Mouse (Mus musculus) midbrain, embryonic 12.5 days (tissue): ENCODE measurements at regions not wholly inside any gene's neighbourhood (a gene's known extent, or its start where the extent isn't known, plus 50 kb on each side); places are given as distances from the start of the nearest gene placed in this dataset.

Experiments
- ATAC-seq: fragments of 200-750 bp; cut with Nextera tagmentation; 2 replicates; pipeline ENCODE4 v1.8.0; 2017; ENCODE audit warnings: low read depth, moderate TSS enrichment, moderate library complexity; ENCODE audit not compliant: low FRiP score
- H3K27ac ChIP-seq: fragments of 300-500 bp; sonication (generic); replicated peaks from 2 replicates; pipeline ENCODE4 v1.5.1; 2016; ENCODE audit warnings: mild to moderate bottlenecking
- H3K27me3 ChIP-seq: fragments of 300-500 bp; sonication (generic); 2 replicates; pipeline ENCODE4 v1.6.1; 2016; ENCODE audit warnings: mild to moderate bottlenecking
- H3K36me3 ChIP-seq: fragments of 300-500 bp; sonication (generic); 2 replicates; pipeline ENCODE4 v1.6.1; 2016
- H3K4me1 ChIP-seq: fragments of 300-500 bp; sonication (generic); 2 replicates; pipeline ENCODE4 v1.6.1; 2016
- H3K4me2 ChIP-seq: fragments of 300-500 bp; sonication (generic); replicated peaks from 2 replicates; pipeline ENCODE4 v1.6.1; 2016; ENCODE audit warnings: mild to moderate bottlenecking, moderate library complexity
- H3K4me3 ChIP-seq: fragments of 300-500 bp; sonication (generic); 2 replicates; pipeline ENCODE4 v1.5.1; 2016; ENCODE audit warnings: mild to moderate bottlenecking
- H3K9ac ChIP-seq: fragments of 300-500 bp; sonication (generic); replicated peaks from 2 replicates; pipeline ENCODE4 v1.6.1; 2016; ENCODE audit warnings: mild to moderate bottlenecking, moderate library complexity
- H3K9me3 ChIP-seq: fragments of 300-500 bp; sonication (generic); 2 replicates; pipeline ENCODE4 v1.6.1; 2016; ENCODE audit warnings: mild to moderate bottlenecking
- whole genome bisulfite sequencing: fragments of 180-500 bp; shearing (Covaris S2); methylation state at CpG from one replicate; pipeline ENCODE4 v1.1.7; 2016; 5-methylcytosine and 5-hydroxymethylcytosine counted together

DNA sequence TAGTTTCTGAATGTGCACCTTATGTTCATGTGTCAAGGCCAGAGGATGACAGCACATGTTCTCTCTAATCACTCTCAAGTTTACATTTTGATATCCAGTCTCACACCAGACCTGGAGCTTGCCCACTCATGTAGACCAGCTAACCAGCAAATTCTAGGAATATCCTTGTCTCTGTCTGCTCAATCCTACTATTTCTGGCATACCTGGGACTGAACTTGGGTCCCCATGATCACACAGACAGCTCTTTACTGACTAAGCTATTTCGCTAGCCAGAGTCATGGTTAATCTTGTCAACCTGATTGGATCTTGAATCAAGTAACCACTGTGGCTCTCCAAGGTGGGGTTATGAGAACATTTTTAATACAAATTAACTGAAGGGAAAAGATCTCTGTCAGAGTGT, 625.9 kb upstream of the Klf6 start:
- Histone ChIP-seq H3K9me3 (no peaks in the 10 kb centered on the region), H3K4me1 (no peaks in the 10 kb centered on the region), H3K4me2 (no peak overlapping the region), H3K4me3 (no peak overlapping the region), H3K9ac (no peak overlapping the region), H3K27me3 (no peaks in the 10 kb centered on the region), H3K36me3 (no peaks in the 10 kb centered on the region), H3K27ac (no peak overlapping the region)
- WGBS: 95% methylated on average over 1 of the region's 1 CpGs
- ATAC-seq: no peak

DNA sequence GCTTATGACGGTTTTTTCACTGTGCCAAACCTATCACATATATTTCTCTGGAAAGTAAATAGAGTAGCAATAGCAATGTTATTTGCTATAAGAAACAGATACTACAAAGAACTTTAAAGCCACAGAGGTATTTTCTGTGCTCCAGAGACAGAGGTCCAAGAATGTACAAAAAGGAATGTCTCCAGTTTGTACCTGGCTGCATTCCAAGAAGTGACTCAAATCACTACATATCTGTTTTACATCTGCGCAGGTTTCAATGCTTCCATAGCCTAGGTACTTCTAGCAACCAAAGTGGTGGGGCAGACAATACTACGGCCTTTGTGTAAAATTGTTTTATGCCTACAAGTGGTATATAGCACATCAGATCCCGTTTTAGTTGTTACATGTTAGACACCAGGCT, 620.7 kb upstream of the Klf6 start:
- Histone ChIP-seq H3K4me1 (no peaks in the 10 kb centered on the region), H3K9ac (no peak overlapping the region), H3K27me3 (no peaks in the 10 kb centered on the region), H3K4me2 (no peak overlapping the region), H3K36me3 (no peaks in the 10 kb centered on the region), H3K27ac (no peak overlapping the region), H3K4me3 (no peak overlapping the region), H3K9me3 (no peaks in the 10 kb centered on the region)
- 87% methylated on average over 4 of the region's 4 CpGs for WGBS
- ATAC-seq: no peak

DNA sequence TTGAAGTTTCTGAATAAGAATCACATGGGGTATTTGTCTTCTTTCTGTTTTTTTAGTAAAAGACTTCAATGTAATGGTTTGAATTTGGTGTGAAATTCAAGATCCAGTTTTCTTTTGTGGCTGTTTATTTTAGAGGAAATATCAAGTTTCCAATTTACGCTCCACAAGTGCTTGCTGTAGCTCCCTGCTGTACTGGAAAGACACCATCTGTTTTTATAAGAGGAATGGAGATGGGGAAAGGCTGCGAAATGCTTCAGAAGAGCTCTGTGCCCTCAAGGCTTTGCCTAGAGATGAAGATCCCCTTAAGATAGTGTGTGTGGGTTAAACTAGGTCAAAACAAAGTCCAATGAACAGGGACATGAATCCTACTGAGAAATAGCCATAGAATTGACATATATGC, 618.5 kb upstream of the Klf6 start:
- 77% methylated on average over 2 of the region's 2 CpGs for WGBS
- no peak for ATAC-seq
- Histone ChIP-seq H3K9me3 (no peaks in the 10 kb centered on the region), H3K36me3 (no peaks in the 10 kb centered on the region), H3K4me2 (no peak overlapping the region), H3K4me1 (no peaks in the 10 kb centered on the region), H3K4me3 (no peak overlapping the region), H3K27me3 (no peaks in the 10 kb centered on the region), H3K9ac (no peak overlapping the region), H3K27ac (no peak overlapping the region)

DNA sequence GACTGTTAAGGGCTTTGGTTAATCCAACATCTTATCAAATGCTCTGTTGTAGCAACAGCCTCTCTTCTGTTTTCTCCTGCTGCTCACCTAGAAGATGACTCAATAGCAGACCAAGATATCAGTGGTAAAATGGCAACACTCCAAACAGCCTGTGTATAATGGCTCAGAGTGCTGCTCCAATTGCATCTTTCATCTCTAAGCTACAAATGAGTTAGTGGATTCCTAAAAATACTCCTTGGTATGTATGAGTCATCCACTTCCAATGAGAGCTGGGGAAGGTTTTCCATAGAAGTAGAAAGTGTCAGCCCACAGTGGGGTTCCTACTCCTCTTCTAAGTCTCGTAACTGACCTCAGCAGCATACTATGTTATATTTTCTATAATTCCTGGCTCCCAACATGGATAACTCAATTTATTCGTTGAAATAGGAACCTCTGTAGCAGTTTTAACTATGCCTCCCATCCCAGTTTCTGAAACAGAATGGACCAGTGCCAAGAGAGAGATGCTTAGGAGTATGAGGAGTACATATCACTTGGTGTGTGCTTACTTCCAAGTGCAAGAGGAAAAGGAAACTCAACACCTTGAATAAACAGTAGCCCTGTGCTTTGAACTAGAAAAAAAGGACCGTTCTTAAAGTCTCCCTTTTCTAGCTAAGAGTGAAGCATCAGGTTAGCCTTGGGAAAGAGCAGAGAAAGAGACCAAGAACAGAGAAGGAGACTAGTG, 612.5 kb upstream of the Klf6 start:
- Histone ChIP-seq H3K4me3 (no peak overlapping the region), H3K9ac (no peak overlapping the region), H3K27me3 (no peaks in the 10 kb centered on the region), H3K9me3 (no peaks in the 10 kb centered on the region), H3K4me1 (no peaks in the 10 kb centered on the region), H3K36me3 (no peaks in the 10 kb centered on the region), H3K4me2 (no peak overlapping the region), H3K27ac (no peak overlapping the region)
- ATAC-seq: no peak
- 47% methylated on average over 3 of the region's 3 CpGs for WGBS

DNA sequence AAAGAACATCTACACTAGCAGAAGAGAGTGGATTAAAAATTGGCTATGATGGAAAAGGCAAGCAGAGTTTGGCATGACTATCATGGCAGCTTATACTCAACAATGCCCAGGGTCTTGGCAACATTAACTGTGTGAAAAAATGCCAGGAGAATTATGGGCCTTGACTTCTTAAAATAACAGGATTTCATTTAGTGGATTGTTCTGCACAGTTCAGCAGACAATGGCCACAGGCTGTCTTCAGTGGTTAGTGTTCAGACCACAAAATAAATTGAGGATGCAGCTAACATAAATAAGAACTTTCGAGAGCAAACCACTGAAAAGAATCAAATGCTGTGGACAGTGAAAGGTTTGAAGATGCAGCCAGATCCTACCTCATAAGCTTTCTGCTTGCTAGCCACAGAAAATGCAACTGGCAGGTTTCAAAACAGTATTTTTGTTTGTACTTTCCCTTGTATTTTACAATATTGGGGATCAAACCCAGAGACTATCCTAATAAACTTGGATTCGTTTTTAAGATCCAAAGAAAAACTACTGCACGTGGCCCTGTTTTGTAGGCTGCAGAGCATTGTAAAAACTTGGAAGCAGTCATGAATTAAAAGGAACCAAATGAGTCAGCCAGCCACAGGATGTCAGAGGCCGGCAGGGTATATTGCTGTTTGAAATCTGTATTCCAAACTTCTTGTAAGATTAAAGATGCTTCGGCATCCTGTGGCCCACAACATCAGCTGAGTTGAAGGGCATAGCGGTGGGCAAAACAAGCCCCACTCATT, 603.2 kb upstream of the Klf6 start:
- no peak overlapping the region for H3K4me2 ChIP-seq
- 89% methylated on average over 6 of the region's 6 CpGs for WGBS

DNA sequence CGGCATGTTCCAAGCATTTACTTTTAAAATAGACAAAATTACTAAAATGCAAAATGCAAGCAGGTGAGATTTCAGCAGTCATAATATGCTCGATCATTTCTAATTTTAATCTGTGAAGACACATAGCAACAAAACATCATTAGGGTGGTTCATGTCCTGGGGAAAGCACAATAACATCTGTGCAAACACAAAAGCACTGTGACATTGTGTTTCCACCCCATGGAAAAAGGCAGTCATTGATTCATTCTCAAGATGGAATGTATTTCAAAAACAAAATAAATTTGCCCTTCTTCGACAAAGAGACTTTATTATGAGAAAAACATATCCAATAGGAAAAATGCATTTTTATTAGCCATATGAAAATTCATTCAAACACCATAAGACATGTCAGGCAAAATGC, 601.5 kb upstream of the Klf6 start:
- H3K4me2 ChIP-seq: no peak overlapping the region
- ATAC-seq: no peak

More for the DNA sequence above, 603.2 kb upstream of the Klf6 start:
- H3K9ac ChIP-seq: no peak overlapping the region
- no peak for ATAC-seq
- no peak overlapping the region for H3K4me3 ChIP-seq
- H3K36me3 ChIP-seq: no peaks in the 10 kb centered on the region
- no peak overlapping the region for H3K27ac ChIP-seq
- no peaks in the 10 kb centered on the region for H3K4me1 ChIP-seq
- no peaks in the 10 kb centered on the region for H3K9me3 ChIP-seq
- no peaks in the 10 kb centered on the region for H3K27me3 ChIP-seq

DNA sequence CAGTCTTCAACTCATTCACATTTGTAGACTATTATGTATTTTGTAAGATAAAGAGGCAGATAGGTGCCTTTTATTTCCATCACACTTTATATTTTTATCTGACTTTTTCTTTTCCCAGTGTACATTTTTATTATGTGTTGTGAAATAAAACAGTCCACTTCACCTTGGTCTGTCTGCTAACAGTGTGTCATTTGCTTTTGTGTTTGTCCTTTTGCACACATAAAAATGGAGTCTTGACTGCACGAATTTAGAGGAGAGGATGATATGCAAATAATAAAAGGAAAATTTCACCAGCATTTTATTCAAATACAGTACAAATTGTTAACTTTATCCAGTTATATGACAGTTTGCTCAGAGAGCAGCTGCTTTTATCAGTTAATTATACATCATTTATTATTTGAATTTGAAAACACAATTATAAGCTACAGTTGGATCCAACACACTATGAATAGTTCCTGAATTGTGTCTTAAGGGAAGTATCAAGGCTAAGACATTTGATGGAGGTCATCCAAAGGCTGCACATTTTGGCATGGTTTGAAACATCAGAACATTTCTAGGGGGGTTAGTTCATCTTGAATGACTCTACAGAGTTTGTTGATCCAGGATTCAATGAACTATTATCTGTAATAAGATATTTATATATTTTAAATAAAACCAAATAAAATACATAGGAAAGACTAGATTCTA, 588.6 kb upstream of the Klf6 start:
- Histone ChIP-seq H3K36me3 (no peaks in the 10 kb centered on the region), H3K27me3 (no peaks in the 10 kb centered on the region), H3K9ac (no peak overlapping the region), H3K4me1 (no peaks in the 10 kb centered on the region), H3K4me3 (no peak overlapping the region), H3K27ac (no peak overlapping the region), H3K4me2 (no peak overlapping the region), H3K9me3 (no peaks in the 10 kb centered on the region)
- ATAC-seq: no peak
- 61% methylated on average over 1 of the region's 1 CpGs for WGBS

More for the DNA sequence above, 601.5 kb upstream of the Klf6 start:
- H3K4me1 ChIP-seq: no peaks in the 10 kb centered on the region
- no peak overlapping the region for H3K4me3 ChIP-seq
- no peak overlapping the region for H3K27ac ChIP-seq
- WGBS: 88% methylated on average over 3 of the region's 3 CpGs
- no peaks in the 10 kb centered on the region for H3K36me3 ChIP-seq
- no peaks in the 10 kb centered on the region for H3K27me3 ChIP-seq
- no peaks in the 10 kb centered on the region for H3K9me3 ChIP-seq
- H3K9ac ChIP-seq: no peak overlapping the region

DNA sequence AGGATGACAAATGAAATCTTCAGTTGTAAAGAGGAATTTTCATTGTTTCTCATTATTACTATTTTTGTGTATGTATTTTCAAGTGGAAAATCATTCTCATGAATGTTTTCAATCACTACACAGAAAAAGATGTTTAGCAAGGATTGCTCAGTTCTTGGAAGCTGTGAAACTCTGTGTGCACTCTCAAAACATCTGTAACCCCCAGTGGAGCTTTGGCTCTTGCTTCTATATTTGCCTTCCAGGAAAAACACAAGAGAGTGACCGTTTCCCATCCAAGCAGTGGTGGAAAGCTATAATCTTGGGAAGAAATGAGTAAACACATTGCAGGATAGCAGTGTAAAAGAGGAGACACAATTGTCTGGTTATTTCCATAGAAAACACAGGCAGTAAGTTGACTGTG, 584.7 kb upstream of the Klf6 start:
- no peak overlapping the region for H3K4me2 ChIP-seq
- H3K9ac ChIP-seq: no peak overlapping the region
- 64% methylated on average over 1 of the region's 1 CpGs for WGBS

DNA sequence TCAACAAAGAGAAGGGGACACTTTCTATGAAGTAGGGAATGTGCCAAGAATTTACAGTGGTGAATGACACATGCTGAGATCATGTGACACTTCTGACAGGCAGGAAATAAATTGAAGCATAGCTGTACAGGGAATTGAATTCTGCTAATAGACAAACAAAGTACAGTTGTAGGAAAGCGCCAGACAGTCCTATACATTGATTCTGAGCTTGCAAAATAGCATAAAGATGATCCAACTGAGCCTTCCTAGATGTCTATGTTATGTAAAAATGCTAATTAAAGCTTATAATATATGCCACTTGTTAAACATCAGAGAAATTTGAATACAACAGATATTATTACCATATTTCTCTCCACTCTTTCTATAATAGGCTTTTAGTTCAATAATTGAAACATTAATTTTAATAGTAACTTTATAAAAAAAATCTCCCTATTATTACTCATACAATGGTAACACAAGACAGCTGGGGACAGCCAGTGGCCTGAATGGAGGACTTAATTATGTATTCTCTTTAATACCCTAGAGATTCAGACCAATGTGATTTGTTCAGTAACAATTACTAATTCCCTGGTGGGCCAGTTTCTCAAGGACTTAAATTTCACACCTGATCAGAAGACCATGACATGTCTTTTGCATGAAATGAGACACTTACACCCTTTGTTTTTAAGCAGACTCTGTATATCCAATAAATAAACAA, 571.4 kb upstream of the Klf6 start:
- Histone ChIP-seq H3K36me3 (no peaks in the 10 kb centered on the region), H3K4me3 (no peak overlapping the region), H3K9me3 (no peaks in the 10 kb centered on the region), H3K27me3 (no peaks in the 10 kb centered on the region), H3K27ac (no peak overlapping the region), H3K9ac (no peak overlapping the region), H3K4me1 (no peaks in the 10 kb centered on the region), H3K4me2 (no peak overlapping the region)
- ATAC-seq: peak; percentile 70
- WGBS: 83% methylated on average over 1 of the region's 1 CpGs

More for the DNA sequence above, 584.7 kb upstream of the Klf6 start:
- H3K36me3 ChIP-seq: no peaks in the 10 kb centered on the region
- H3K27ac ChIP-seq: no peak overlapping the region
- H3K4me3 ChIP-seq: no peak overlapping the region
- no peaks in the 10 kb centered on the region for H3K27me3 ChIP-seq
- no peaks in the 10 kb centered on the region for H3K9me3 ChIP-seq
- no peak for ATAC-seq
- no peaks in the 10 kb centered on the region for H3K4me1 ChIP-seq

DNA sequence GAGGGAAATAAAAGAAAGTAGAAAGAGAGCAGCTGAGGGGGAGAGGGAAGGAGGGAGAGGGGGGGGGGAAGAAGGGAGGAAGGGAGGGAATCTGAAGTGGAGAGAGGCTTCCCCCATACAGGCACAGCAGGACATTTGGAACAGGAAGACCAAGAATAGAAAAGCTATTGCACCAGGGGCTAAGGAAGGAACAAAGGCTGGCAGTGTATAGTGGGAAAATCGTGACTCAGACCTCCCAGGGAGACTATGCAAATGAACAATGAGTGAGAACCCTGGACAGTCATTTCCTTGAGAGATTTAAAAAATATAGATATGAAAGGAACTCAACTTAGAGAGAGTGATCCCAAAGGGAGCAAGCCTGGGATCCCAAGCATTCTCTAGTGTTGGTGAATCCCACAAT, 559.1 kb upstream of the Klf6 start:
- WGBS: 4% methylated on average over 1 of the region's 1 CpGs
- Histone ChIP-seq H3K4me3 (no peak overlapping the region), H3K4me1 (no peaks in the 10 kb centered on the region), H3K9ac (no peak overlapping the region), H3K27ac (no peak overlapping the region), H3K36me3 (no peaks in the 10 kb centered on the region), H3K9me3 (no peaks in the 10 kb centered on the region), H3K4me2 (no peak overlapping the region), H3K27me3 (no peaks in the 10 kb centered on the region)
- ATAC-seq: peak; percentile 69

DNA sequence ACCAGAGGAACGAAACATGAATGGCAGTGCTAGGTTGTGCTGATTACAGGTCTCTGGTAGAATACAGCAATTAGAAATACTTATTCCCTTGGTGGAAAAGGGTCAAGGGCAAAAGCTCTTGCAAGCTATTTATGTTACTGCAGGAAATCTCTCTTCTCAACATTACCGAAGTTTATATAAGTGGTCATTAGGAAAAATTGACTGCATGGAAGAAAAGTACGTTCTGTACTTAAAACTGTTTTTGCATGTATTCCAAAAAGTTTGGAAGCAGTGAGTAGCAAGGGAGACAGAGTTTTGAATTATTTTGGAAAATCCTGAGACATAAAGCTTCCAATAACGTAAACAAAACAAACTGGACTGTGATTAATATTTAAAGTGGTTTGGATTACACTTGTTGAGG, 554.6 kb upstream of the Klf6 start:
- no peaks in the 10 kb centered on the region for H3K27me3 ChIP-seq
- no peaks in the 10 kb centered on the region for H3K36me3 ChIP-seq
- WGBS: 86% methylated on average over 4 of the region's 4 CpGs
- H3K9me3 ChIP-seq: no peaks in the 10 kb centered on the region
- no peak for ATAC-seq
- H3K27ac ChIP-seq: no peak overlapping the region
- H3K4me3 ChIP-seq: no peak overlapping the region
- H3K9ac ChIP-seq: no peak overlapping the region
- no peak overlapping the region for H3K4me2 ChIP-seq
- no peaks in the 10 kb centered on the region for H3K4me1 ChIP-seq

DNA sequence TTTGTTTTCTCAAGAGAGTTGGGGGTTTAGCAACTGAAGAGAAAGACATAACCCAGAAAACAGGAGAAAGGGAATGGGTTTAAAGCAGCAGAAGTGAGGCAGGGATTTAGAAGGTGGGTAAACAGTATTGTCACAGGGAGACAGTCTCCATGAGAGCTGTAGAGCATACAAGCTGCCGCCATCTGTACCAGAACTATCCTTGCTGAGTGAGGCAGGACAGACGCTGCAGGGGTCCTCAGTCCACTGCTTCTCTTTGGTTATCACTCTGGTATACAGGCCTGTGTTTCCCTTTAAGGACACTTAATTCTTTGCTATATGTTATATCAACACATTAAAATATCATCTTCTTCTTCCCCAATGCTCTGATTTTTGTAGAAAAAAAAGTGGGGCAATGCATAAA, 548.0 kb upstream of the Klf6 start:
- no peaks in the 10 kb centered on the region for H3K4me1 ChIP-seq
- 51% methylated on average over 2 of the region's 2 CpGs for WGBS
- no peaks in the 10 kb centered on the region for H3K36me3 ChIP-seq
- no peak overlapping the region for H3K9ac ChIP-seq
- H3K4me2 ChIP-seq: no peak overlapping the region
- H3K9me3 ChIP-seq: no peaks in the 10 kb centered on the region
- H3K27ac ChIP-seq: no peak overlapping the region
- H3K4me3 ChIP-seq: no peak overlapping the region
- ATAC-seq: no peak
- no peaks in the 10 kb centered on the region for H3K27me3 ChIP-seq
